Comparison of ENCODE assay signal across 39 mouse cellular contexts in the genomic region with DNA sequence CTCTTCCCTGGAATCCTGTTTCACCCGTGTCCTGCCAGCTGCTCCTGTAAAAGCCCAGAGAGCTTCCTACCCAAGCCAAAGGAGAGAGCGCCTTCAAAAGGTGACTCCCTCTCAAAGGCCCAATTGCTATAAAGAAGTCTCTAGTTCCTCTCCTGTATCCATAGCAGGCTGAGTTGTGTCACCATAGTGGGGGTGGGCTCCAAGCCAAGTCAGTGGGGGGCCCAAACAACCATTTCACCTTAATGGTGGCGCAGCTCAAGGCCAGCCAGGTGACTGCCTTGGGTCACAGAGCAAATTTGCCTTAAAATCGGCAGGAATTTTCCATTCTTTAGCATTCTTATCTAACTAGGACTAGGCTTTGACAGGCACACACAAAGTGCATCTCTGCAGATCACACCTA. TPM values are rescaled to one million over a fixed set of nuclear protein-coding genes. Genes with fewer than 3 reads are reported as not detected.
"Had no signal": no experiment of that assay in that cellular context is flagged by ENCODE, and none has a peak within 500 bp of the region (broad histone marks: within the 10 kb centered on the region; RNA-seq: fewer than 3 reads in every experiment).

No protein-coding gene starts in this region.

- H3K36me3 ChIP-seq: heart, embryonic 10.5 days; heart, embryonic 12.5 days; hindbrain, embryonic 13.5 days; hindbrain, embryonic 15.5 days; kidney, embryonic 15.5 days; liver, embryonic 13.5 days; liver, embryonic 15.5 days had no signal

- H3K4me3 ChIP-seq: heart, embryonic 10.5 days; heart, embryonic 12.5 days; hindbrain, embryonic 13.5 days; hindbrain, embryonic 15.5 days; kidney, embryonic 15.5 days; liver, embryonic 13.5 days; liver, embryonic 15.5 days had no signal

- DNase-seq: gastrocnemius, postnatal 10 days; gastrocnemius, postnatal 36 days; heart, adult 18-20 months; heart, postnatal 10 days; heart, postnatal 36 days; kidney, adult 11 months; kidney, adult 2 months; kidney, adult 9 months; kidney, postnatal 14 days; kidney, postnatal 36 days; layer of hippocampus, adult 9-11 months; layer of hippocampus, postnatal 36 days; left cerebral cortex, postnatal 4 days; liver; liver, embryonic 13.5 days; liver, postnatal 0 days had no signal

- H3K27me3 ChIP-seq: hindbrain, embryonic 15.5 days; kidney, embryonic 15.5 days had no signal

- H3K9me3 ChIP-seq: heart, embryonic 10.5 days; heart, embryonic 12.5 days; hindbrain, embryonic 13.5 days; hindbrain, embryonic 15.5 days; kidney, embryonic 15.5 days; liver, embryonic 13.5 days; liver, embryonic 15.5 days had no signal

- H3K27ac ChIP-seq: heart, embryonic 10.5 days; hindbrain, embryonic 13.5 days; hindbrain, embryonic 15.5 days; hindbrain, postnatal 0 days; kidney, embryonic 15.5 days; kidney, postnatal 0 days; liver, embryonic 13.5 days; liver, embryonic 15.5 days had no signal

- ATAC-seq: hindbrain, postnatal 0 days; intestine, embryonic 16.5 days; liver, postnatal 0 days had no signal

- H3K9ac ChIP-seq: heart, embryonic 12.5 days; hindbrain, embryonic 13.5 days; hindbrain, embryonic 15.5 days; kidney, embryonic 15.5 days; liver, embryonic 13.5 days; liver, embryonic 15.5 days; liver, postnatal 0 days had no signal

- H3K4me2 ChIP-seq: heart, embryonic 12.5 days; hindbrain, embryonic 13.5 days; hindbrain, embryonic 15.5 days; kidney, embryonic 15.5 days; liver, embryonic 11.5 days; liver, embryonic 13.5 days; liver, embryonic 15.5 days had no signal

RNA-seq across cellular contexts. Expression of a gene that starts 17.1 kb away (rescaled TPM):
- total RNA-seq: gastrocnemius, adult 18-20 months; gastrocnemius, postnatal 10 days; gastrocnemius, postnatal 36 days; heart, adult 18-20 months; heart, adult 8-10 months; heart, postnatal 10 days; heart, postnatal 36 days; hematopoietic stem cell, adult 5-6 weeks; hindbrain, postnatal 0 days; layer of hippocampus, adult 18-20 months; layer of hippocampus, adult 8-10 months; layer of hippocampus, postnatal 14 days; layer of hippocampus, postnatal 36 days; left cerebral cortex, adult 18-20 months; left cerebral cortex, adult 8-10 months; left cerebral cortex, postnatal 10 days; left cerebral cortex, postnatal 25 days; left cerebral cortex, postnatal 4 days had no signal
- polyA plus RNA-seq: gonadal fat pad, adult 2 months; heart, embryonic 12.5 days; heart, embryonic 14.5 days; hindbrain, embryonic 13.5 days; hindbrain, postnatal 0 days; kidney, adult 2 months; kidney, postnatal 0 days; large intestine, adult 2 months; liver, postnatal 0 days had no signal
